In the genomic region with DNA sequence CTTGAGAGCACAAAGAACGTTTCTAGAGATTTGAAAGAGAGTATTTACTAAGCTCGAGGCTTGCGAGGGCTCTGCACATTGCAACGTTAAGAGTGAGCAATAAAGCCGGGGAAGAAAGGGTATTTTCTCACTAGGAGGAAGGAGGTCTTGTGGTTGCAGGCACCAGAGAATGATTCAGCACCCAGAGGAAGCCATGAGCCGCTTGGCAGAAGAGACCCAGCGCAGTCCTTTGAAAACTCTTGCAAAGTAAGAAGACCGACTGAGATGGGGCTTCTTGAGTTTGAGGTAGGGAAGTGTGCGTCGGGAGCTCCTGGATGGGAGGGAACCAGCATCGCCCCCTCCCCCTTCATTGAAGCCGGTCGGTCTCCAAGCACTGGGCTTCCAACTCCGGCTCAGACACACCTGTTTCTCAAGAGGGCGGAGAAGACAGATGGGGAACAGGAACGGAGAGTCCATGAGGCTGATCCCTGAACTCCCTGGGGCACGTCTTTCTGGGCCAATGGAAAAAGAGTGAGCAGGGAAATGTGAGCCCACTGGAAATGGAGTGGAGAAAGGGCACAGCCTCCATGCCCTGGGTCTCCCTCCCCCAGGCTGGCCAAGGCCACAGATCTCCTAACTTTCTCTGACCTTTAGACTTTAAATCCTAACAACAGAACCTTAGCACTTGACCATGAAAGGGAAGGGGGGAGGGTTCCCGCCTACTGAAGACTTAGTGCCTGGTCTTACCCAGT, we compare ENCODE assay signal across 10 mouse cellular contexts. TPM values are rescaled to one million over a fixed set of nuclear protein-coding genes. Genes with fewer than 3 reads are reported as not detected.
DNase-seq lines count a peak whose midpoint lies in the region; ATAC-seq and TF ChIP-seq lines count a peak whose summit lies in the region.
"Had no signal": no experiment of that assay in that cellular context is flagged by ENCODE, and none has a peak within 500 bp of the region (broad histone marks: within the 10 kb centered on the region; RNA-seq: fewer than 3 reads in every experiment).

No protein-coding gene starts in this region.

- no peaks in the 10 kb centered on the region for H3K27me3 ChIP-seq in G1E (ENCODE audit: insufficient read depth, low read length)
- H3K27me3 ChIP-seq in kidney, adult 2 months (replicated peaks; ENCODE audit: control insufficient read depth, insufficient read depth, low read length), result no peaks in the 10 kb centered on the region

- peaks cover 66% of the 10 kb centered on the region for H3K4me1 ChIP-seq in G1E (ENCODE audit: insufficient read depth, low read depth, low read length)
- H3K4me1 ChIP-seq in kidney, adult 2 months (ENCODE audit: control insufficient read depth, insufficient read depth, low read length), result peaks cover 26% of the 10 kb centered on the region; the same call in 1 of the 2 replicates

- DNase-seq in gastrocnemius, adult 18-20 months (ENCODE audit: low spot score), result peak; percentile 78
- DNase-seq in gastrocnemius, postnatal 4 days (ENCODE audit: low spot score in 2 of 2), result no peak
- peak; percentile 58 for DNase-seq in G1E (ENCODE audit: low spot score)
- peak; percentile 83 for DNase-seq in kidney, adult 2 months
- DNase-seq in cerebellum, adult 11-12 months, result no peak
- no peak for DNase-seq in layer of hippocampus, adult 9-10 months (ENCODE audit: low spot score)
- DNase-seq in right cerebral cortex, adult 2 months (ENCODE audit: low spot score in 2 of 2), result no peak
- DNase-seq: spleen, adult 18-20 months had no signal

- no peak for ATAC-seq in G1E (ENCODE audit: extremely low read depth, insufficient number of reproducible peaks, low FRiP score, poor library complexity, severe bottlenecking)
- ATAC-seq in megakaryocyte progenitor cell, adult 5-6 weeks (replicated peaks; ENCODE audit: poor library complexity), result peak; percentile 27
- ATAC-seq: lung, postnatal 0 days had no signal

- WGBS in kidney, adult 2 months, result 22% methylated on average over 18 of the region's 18 CpGs

- peak overlapping the region; percentile 71 for H3K27ac ChIP-seq in kidney, adult 2 months (ENCODE audit: insufficient read depth, low read depth, low read length)

- no peak for TF ChIP-seq POLR2A in kidney, adult 2 months (IDR thresholded peaks at IDR 0.05; ENCODE audit: low read depth, low read length)

- peaks cover 27% of the 10 kb centered on the region for H3K36me3 ChIP-seq in G1E (replicated peaks)
- H3K36me3 ChIP-seq in kidney, adult 2 months (ENCODE audit: control insufficient read depth, insufficient read depth, low read length), result no peaks in the 10 kb centered on the region

- H3K9me3 ChIP-seq in G1E (replicated peaks), result no peaks in the 10 kb centered on the region

- TF ChIP-seq CTCF in G1E (IDR thresholded peaks at IDR 0.05; ENCODE audit: low read depth, low read length), result no peak
- no peak for TF ChIP-seq CTCF in kidney, adult 2 months (conservative IDR thresholded peaks at IDR 0.05; ENCODE audit: insufficient read depth, insufficient read length, low read depth, low read length)

- H3K4me3 ChIP-seq in G1E (ENCODE audit: low read depth, low read length), result peak overlapping the region; percentile 70
- H3K4me3 ChIP-seq in kidney, adult 2 months (ENCODE audit: insufficient read depth, low read depth, low read length), result no peak overlapping the region

RNA-seq across cellular contexts. Expression of a gene that starts 2.6 kb away (rescaled TPM):
- total RNA-seq in gastrocnemius, adult 18-20 months (2021), result 10 to 100 TPM; 18.4 to 22.7 TPM
- total RNA-seq in gastrocnemius, postnatal 4 days (2021), result 10 to 100 TPM; 32.1 to 39.2 TPM
- total RNA-seq in G1E (2014; fragmentation: Nextera tagmentation), result 80.4 and 94.2 TPM in 2 replicates
- 69.2 and 94.3 TPM in 2 replicates for total RNA-seq in G1E (2017)
- 12.6 and 16.7 TPM in 2 replicates for polyA plus RNA-seq in G1E (2012)
- polyA plus RNA-seq in kidney, adult 2 months (2012; rRNA removed), result 6.4 and 7.9 TPM in 2 replicates
- total RNA-seq in megakaryocyte progenitor cell, adult 5-6 weeks (2015), result 78.0 and 81.5 TPM in 2 replicates
- 70.8 and 93.1 TPM in 2 replicates for total RNA-seq in megakaryocyte progenitor cell, adult 5-6 weeks (2017)

RNA-seq across cellular contexts. Expression of a gene that starts 4.5 kb away (rescaled TPM):
- 100 to 1,000 TPM; 271 to 315 TPM for total RNA-seq in gastrocnemius, adult 18-20 months (2021)
- 10 to 100 TPM; 73.0 to 81.8 TPM for total RNA-seq in gastrocnemius, postnatal 4 days (2021)
- total RNA-seq in G1E (2014; fragmentation: Nextera tagmentation) (22.9 and 29.7 TPM in 2 replicates), G1E (2017) (13.5 and 15.2 TPM in 2 replicates)
- polyA plus RNA-seq in G1E (2012), result 27.6 and 28.2 TPM in 2 replicates
- polyA plus RNA-seq in kidney, adult 2 months (2012; rRNA removed), result 8.5 and 10.8 TPM in 2 replicates
- 17.1 and 19.3 TPM in 2 replicates for total RNA-seq in megakaryocyte progenitor cell, adult 5-6 weeks (2015)
- 4.9 and 5.3 TPM in 2 replicates for total RNA-seq in megakaryocyte progenitor cell, adult 5-6 weeks (2017)

RNA-seq across cellular contexts. Expression of a gene that starts 18.6 kb away (rescaled TPM):
- total RNA-seq in gastrocnemius, adult 18-20 months (2021), result 10 to 100 TPM; 12.7 to 13.9 TPM
- total RNA-seq in gastrocnemius, postnatal 4 days (2021), result 10 to 100 TPM; 38.0 to 46.9 TPM
- 106 and 126 TPM in 2 replicates for total RNA-seq in G1E (2014; fragmentation: Nextera tagmentation)
- total RNA-seq in G1E (2017), result 168 and 172 TPM in 2 replicates
- polyA plus RNA-seq in G1E (2012), result 53.7 and 56.7 TPM in 2 replicates
- 11.1 and 14.5 TPM in 2 replicates for polyA plus RNA-seq in kidney, adult 2 months (2012; rRNA removed)
- total RNA-seq in megakaryocyte progenitor cell, adult 5-6 weeks (2015), result 98.5 and 113 TPM in 2 replicates
- total RNA-seq in megakaryocyte progenitor cell, adult 5-6 weeks (2017), result 158 and 175 TPM in 2 replicates

RNA-seq across cellular contexts. Expression of a gene that starts 39.3 kb away (rescaled TPM):
- under 1 TPM; 0.31 to 0.39 TPM for total RNA-seq in gastrocnemius, adult 18-20 months (2021)
- total RNA-seq in gastrocnemius, postnatal 4 days (2021), result 1 to 10 TPM; 4.2 to 4.4 TPM
- total RNA-seq in G1E (2014; fragmentation: Nextera tagmentation), result not detected in 2 replicates
- 0.05 TPM in 1 of 2 replicates, not detected in the other for total RNA-seq in G1E (2017)
- not detected in 2 replicates for polyA plus RNA-seq in G1E (2012)
- 0.02 and 0.04 TPM in 2 replicates for polyA plus RNA-seq in kidney, adult 2 months (2012; rRNA removed)
- 0.05 TPM in 1 of 2 replicates, not detected in the other for total RNA-seq in megakaryocyte progenitor cell, adult 5-6 weeks (2015)
- total RNA-seq in megakaryocyte progenitor cell, adult 5-6 weeks (2017), result not detected in 2 replicates

RNA-seq across cellular contexts. Expression of a gene that starts 45.7 kb away (rescaled TPM):
- total RNA-seq in gastrocnemius, adult 18-20 months (2021), result 1 to 10 TPM; 7.4 to 8.1 TPM
- 10 to 100 TPM; 15.6 to 17.7 TPM for total RNA-seq in gastrocnemius, postnatal 4 days (2021)
- total RNA-seq in G1E (2014; fragmentation: Nextera tagmentation) (127 and 141 TPM in 2 replicates), G1E (2017) (119 and 128 TPM in 2 replicates)
- 48.3 and 51.4 TPM in 2 replicates for polyA plus RNA-seq in G1E (2012)
- polyA plus RNA-seq in kidney, adult 2 months (2012; rRNA removed), result 61.0 and 64.2 TPM in 2 replicates
- total RNA-seq in megakaryocyte progenitor cell, adult 5-6 weeks (2015), result 32.9 and 36.0 TPM in 2 replicates
- total RNA-seq in megakaryocyte progenitor cell, adult 5-6 weeks (2017), result 28.6 and 31.4 TPM in 2 replicates

Comparison
In these comparisons a context has a peak if more than half of its experiments do, and no peak if none do; other contexts are left out.
1. DNase-seq: peak in gastrocnemius, adult 18-20 months (single experiment), G1E (single experiment) and kidney, adult 2 months (single experiment); none in gastrocnemius, postnatal 4 days (0 of 2), cerebellum, adult 11-12 months (single experiment), layer of hippocampus, adult 9-10 months (single experiment) and right cerebral cortex, adult 2 months (0 of 2).